Mouse (Mus musculus) cerebellum, adult 2 months (tissue): ENCODE data around the gene Cryzl1.

ENCODE experiments used
- CTCF ChIP-seq: fragments of 200-500 bp; IDR thresholded peaks from 2 replicates; pipeline ENCODE4 v1.5.1; 2011; ENCODE audit warnings: low read depth, mild to moderate bottlenecking, control low read depth, low read length, moderate library complexity, borderline replicate concordance; ENCODE audit not compliant: insufficient read depth
- POLR2A ChIP-seq: fragments of 200-500 bp; IDR thresholded peaks from 2 replicates; pipeline ENCODE4 v1.6.1; 2011; ENCODE audit warnings: low read length, control low read depth, borderline replicate concordance; ENCODE audit not compliant: insufficient read depth

GRCm38 (mm10) chr16:91649246-91649645, 79.5 kb downstream of the Cryzl1 start:
- TF ChIP-seq CTCF (no peak), POLR2A (no peak)
